Mouse (Mus musculus) heart, postnatal 25 days (tissue): ENCODE data around the gene Slc39a10. TPM values are rescaled to one million over a fixed set of nuclear protein-coding genes. Genes with fewer than 3 reads are reported as not detected.
"Not testable (repeated sequence)": the region's sequence is repeated elsewhere in the genome, so short reads cannot be mapped to it uniquely, and the experiment has no call there.

Source experiments
- DNase-seq: peaks from one replicate; pipeline ENCODE4 v3.0.0; 2022; ENCODE audit warnings: low spot score
- intact Hi-C: fragments of 180-260 bp; cut with DNase I; formaldehyde crosslinking; loops from one replicate; pipeline ENCODE4 v1.15.1; 2025
- total RNA-seq, 2 experiments: library from RNA; stranded (reverse); gene quantifications; 2 replicates each; pipeline ENCODE4 v1.2.3; 2021

Gene Slc39a10
- total RNA-seq, 2 experiments from 2014 or later: 11.0 to 13.2 TPM

DNA sequence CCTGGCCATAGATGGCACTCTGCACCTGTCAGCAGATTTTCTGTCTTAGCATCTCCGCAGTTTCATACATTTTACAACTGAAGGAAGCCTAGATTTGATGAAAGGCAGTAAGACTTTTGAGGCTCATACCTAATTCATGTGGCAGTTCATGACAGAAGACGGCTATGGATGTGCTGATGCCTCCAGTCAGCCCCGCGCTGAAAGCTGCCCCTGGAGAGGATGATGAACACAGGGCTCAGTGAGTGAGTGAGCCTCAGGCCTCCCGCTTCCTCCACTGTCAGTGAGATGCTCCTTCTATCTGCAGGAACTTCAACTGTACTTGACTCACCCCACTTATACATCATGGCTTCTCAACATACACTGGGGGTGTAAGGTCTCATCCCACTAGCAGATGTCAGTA lies 74.7 kb downstream of the Slc39a10 start:
- intact Hi-C loops: no loop called here
- no peak for DNase-seq

DNA sequence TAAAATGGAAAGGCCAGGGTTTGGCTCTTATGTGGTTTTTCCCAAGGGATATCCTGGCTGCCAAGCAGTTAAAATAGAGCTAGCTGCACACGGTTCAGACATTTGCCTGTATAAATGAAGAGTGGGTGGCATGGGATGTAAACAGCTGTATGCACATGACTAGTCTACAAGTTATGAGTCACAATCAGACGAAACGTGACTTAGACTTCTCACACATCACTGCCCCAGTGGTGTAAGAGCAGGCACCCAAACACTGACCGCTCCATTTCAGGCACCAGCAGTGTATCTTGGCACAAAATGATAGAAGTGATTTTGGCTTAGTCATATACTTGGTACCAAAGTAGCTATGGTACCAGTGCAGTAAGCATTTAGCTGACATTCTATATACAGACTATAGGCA lies 84.0 kb downstream of the Slc39a10 start:
- intact Hi-C loops, DNase-seq: not testable (repeated sequence)

- intact Hi-C loops: no loop called here
Measured at GRCm38 (mm10) chr1:46805074-46805473, 87.6 kb downstream of the Slc39a10 start.

GRCm38 (mm10) chr1:46782227-46782626 lies 110.4 kb downstream of the Slc39a10 start:
- intact Hi-C loops: not testable (repeated sequence)

More at GRCm38 (mm10) chr1:46805074-46805473, 87.6 kb downstream of the Slc39a10 start:
- no peak for DNase-seq

GRCm38 (mm10) chr1:46770077-46770695 lies 122.5 kb downstream of the Slc39a10 start:
- DNase-seq, intact Hi-C loops: not testable (repeated sequence)

More at GRCm38 (mm10) chr1:46782227-46782626, 110.4 kb downstream of the Slc39a10 start:
- not testable (repeated sequence) for DNase-seq

DNA sequence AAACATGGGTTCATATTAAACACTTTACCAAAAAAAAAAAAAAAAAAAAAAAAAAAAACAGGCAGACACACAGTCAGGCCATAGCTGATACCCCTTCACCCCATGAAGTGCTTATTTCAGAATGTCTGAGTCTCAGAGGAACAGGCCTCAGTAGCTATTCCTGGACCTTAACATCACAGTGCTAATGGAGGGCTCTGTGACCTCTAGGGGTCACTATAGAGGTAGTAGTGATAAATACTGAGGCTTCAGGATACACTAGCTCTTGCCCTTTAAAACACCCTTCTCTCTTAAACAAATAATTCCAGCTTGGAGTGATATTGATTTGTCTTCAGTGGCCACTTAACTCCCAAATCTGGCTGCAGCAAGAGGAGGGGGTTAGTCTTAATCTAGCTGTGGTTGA lies 123.3 kb downstream of the Slc39a10 start:
- intact Hi-C loops, DNase-seq: not testable (repeated sequence)

- intact Hi-C loops, DNase-seq: not testable (repeated sequence)
Measured at GRCm38 (mm10) chr1:46764600-46764999, 128.1 kb downstream of the Slc39a10 start.
